Mouse (Mus musculus): ENCODE measurements around the gene Ffar2. TPM values are rescaled to one million over a fixed set of nuclear protein-coding genes. Genes with fewer than 3 reads are reported as not detected.

Ffar2 gene
- polyA plus RNA-seq, 1 experiment from 2014 or later: 0.39 TPM

DNA sequence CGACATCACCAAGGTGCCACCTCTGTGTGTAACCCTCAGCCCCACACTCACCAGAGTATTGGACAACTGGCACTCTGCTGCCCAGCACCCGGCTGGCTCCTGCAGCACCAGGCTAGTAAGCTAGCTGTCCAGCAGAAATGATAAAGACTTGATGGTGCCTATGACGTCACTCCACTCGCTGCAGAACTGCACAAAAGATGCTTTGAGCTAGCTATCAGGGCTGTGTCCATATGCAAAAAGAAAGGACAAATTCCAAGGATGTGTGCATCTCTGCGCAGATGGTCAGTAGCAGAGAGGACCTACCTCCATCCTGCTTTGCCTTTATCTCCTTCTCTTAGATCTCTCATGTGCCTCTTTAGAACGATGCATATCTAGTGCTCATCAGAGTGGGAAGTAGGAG lies 32.5 kb upstream of the Ffar2 start, which contains the start of gene Ffar3:
TSS of gene Ffar3 (minus strand) at position 101 of the 400 bp plus-strand sequence.
- H3K36me3 ChIP-seq (ENCODE audit: insufficient read depth): no peaks in the 10 kb centered on the region
- no peaks in the 10 kb centered on the region for H3K4me1 ChIP-seq (ENCODE audit: insufficient read depth)
- no peak within 1 kb of the TSS for H3K4me3 ChIP-seq (ENCODE audit: low read depth, low read length)
- no peak within 1 kb of the TSS for H3K4me2 ChIP-seq
- no peak for TF ChIP-seq CTCF (IDR thresholded peaks at IDR 0.05; ENCODE audit: low read depth)
- H3K9ac ChIP-seq: no peak within 1 kb of the TSS
- DNase-seq (no peak), ATAC-seq (ENCODE audit: insufficient read depth) (no peak)
- H3K27ac ChIP-seq (ENCODE audit: low read depth): no peak within 1 kb of the TSS
- WGBS: 67% methylated on average over 6 of the region's 6 CpGs
- H3K9me3 ChIP-seq (ENCODE audit: low read depth, low read length): no peaks in the 10 kb centered on the region
- H3K27me3 ChIP-seq (ENCODE audit: insufficient read depth, low read length): no peaks in the 10 kb centered on the region

DNA sequence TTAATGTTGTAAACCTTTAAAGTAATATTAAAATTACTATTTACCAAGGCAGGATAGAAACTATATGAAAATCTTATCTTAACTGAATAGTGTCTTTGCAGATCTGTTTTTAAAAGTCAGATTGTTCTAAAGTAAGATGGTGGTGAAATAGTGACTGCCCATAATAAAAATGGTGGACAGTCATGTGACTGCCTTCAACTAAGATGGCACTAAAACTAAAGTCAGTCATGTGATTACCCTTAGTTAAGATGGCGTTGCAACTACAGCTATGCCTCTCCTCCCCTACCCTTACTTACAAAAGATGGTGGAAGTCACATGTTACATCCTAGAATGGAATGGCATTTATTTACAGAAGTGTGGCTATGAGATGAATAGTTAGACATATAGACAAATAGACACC lies 27.8 kb upstream of the Ffar2 start:
- Histone ChIP-seq H3K4me1 (ENCODE audit: insufficient read depth) (no peaks in the 10 kb centered on the region), H3K4me3 (ENCODE audit: low read depth, low read length) (no peak overlapping the region), H3K9me3 (ENCODE audit: low read depth, low read length) (no peaks in the 10 kb centered on the region), H3K9ac (no peak overlapping the region), H3K4me2 (no peak overlapping the region), H3K36me3 (ENCODE audit: insufficient read depth) (no peaks in the 10 kb centered on the region), H3K27ac (ENCODE audit: low read depth) (no peak overlapping the region), H3K27me3 (ENCODE audit: insufficient read depth, low read length) (no peaks in the 10 kb centered on the region)
- DNase-seq: no peak
- TF ChIP-seq CTCF (IDR thresholded peaks at IDR 0.05; ENCODE audit: low read depth): no peak
- no peak for ATAC-seq (ENCODE audit: insufficient read depth)
- WGBS: 82% methylated on average over 1 of the region's 1 CpGs

DNA sequence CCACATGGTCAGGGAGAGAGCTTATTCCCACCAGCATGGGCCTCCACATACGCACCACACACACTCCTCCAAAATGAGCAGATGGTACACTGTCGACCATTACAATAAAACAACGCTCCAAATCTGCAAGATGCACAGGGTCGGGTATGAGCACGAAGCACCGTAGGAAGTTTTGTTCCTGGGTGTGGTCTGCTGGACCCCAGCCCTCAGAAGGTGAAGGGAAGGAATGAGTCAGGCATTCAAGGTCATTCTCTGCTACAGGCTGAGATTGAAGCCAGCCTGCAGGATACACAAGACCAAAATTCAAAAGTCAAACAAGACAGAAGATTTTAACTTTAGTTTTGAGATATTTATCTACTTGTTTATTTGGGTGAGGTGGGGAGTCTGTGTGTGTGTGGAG lies 24.4 kb upstream of the Ffar2 start:
- TF ChIP-seq CTCF (IDR thresholded peaks at IDR 0.05; ENCODE audit: low read depth): no peak
- Histone ChIP-seq H3K9ac (no peak overlapping the region), H3K4me1 (ENCODE audit: insufficient read depth) (no peaks in the 10 kb centered on the region), H3K4me3 (ENCODE audit: low read depth, low read length) (no peak overlapping the region), H3K27me3 (ENCODE audit: insufficient read depth, low read length) (no peaks in the 10 kb centered on the region), H3K4me2 (no peak overlapping the region), H3K9me3 (ENCODE audit: low read depth, low read length) (no peaks in the 10 kb centered on the region), H3K27ac (ENCODE audit: low read depth) (no peak overlapping the region), H3K36me3 (ENCODE audit: insufficient read depth) (no peaks in the 10 kb centered on the region)
- WGBS: 73% methylated on average over 6 of the region's 6 CpGs
- ATAC-seq (ENCODE audit: insufficient read depth): no peak
- no peak for DNase-seq

DNA sequence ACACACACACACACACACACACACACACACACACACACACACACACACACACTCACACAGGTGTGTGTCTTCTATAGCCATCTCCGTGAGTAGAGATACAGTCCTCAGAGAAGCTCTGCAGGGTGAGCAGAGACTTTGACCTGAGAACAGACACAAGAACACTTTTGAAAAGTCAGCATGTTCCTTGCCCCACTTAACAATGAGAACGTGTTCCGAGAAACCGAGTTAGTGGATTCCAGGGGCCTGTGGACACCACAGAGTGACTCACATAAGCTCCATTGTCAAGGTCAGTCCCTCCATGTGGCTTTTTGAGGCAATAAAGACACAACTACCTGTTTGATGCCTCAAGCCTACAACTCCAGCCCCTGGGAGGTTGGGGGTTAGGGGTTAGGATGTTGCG lies 23.8 kb upstream of the Ffar2 start:
- Histone ChIP-seq H3K36me3 (ENCODE audit: insufficient read depth) (no peaks in the 10 kb centered on the region), H3K4me3 (ENCODE audit: low read depth, low read length) (no peak overlapping the region), H3K9ac (no peak overlapping the region), H3K27ac (ENCODE audit: low read depth) (no peak overlapping the region), H3K4me1 (ENCODE audit: insufficient read depth) (no peaks in the 10 kb centered on the region), H3K9me3 (ENCODE audit: low read depth, low read length) (no peaks in the 10 kb centered on the region), H3K27me3 (ENCODE audit: insufficient read depth, low read length) (no peaks in the 10 kb centered on the region), H3K4me2 (no peak overlapping the region)
- DNase-seq (no peak), ATAC-seq (ENCODE audit: insufficient read depth) (no peak)
- WGBS: 61% methylated on average over 5 of the region's 5 CpGs
- no peak for TF ChIP-seq CTCF (IDR thresholded peaks at IDR 0.05; ENCODE audit: low read depth)

DNA sequence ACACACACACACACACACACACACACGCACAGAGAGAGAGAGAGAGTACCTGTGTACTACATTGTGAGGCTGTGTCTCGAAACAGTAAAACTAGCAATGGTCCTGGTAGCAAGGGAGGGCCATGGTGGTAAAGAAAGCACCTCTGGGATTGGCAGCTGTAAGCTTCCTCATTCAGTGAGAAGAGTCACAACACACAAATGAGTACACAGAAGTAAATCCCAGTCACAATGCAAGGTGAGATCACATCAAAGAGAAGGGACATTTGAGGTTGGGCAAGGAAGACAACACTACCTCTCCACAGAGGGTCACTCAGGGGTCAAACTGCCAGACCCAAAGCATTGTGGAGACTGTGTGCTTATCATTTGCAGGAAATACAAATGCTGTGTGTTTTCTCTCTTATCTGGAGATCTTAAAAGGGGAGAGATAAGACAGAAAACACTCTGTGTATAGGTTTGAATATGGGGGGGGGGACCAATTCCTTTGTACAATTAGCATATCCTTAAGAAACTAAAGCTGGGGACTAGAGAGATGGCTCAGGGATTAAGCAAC lies 23.0 kb upstream of the Ffar2 start:
- no peak for ATAC-seq (ENCODE audit: insufficient read depth)
- DNase-seq: no peak

DNA sequence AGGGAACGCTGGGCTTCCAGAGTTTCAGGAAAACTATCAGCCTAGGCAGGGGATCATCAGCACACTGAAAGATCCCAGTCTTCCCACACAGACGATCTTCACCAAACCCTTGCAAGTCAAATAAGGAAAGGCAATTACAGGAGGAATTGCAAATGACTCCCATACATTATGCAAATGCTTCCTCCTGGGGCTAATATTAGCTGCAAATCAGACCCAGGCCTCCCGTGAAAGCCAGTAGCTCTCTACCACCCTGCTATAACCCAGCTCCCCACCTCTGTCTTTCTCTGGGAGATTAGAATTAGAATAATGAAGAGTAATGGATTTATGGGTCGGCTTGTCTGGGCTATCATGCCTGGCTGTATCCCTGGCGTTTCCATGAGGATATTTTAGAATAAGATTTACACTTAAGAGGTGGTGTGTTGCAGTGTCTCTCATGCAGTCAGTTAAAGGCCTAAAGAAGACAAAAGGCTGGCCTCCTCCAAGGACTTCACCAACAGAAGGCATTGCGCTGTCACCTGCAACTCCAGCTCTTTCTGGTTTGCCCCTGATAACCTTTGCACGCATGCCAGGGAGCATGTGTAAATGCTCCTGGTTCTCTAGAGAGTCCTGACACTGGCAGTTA lies 21.2 kb upstream of the Ffar2 start:
- H3K4me2 ChIP-seq: no peak overlapping the region
- ATAC-seq (ENCODE audit: insufficient read depth): no peak
- no peaks in the 10 kb centered on the region for H3K27me3 ChIP-seq (ENCODE audit: insufficient read depth, low read length)
- no peaks in the 10 kb centered on the region for H3K9me3 ChIP-seq (ENCODE audit: low read depth, low read length)
- H3K27ac ChIP-seq (ENCODE audit: low read depth): no peak overlapping the region
- 30% methylated on average over 7 of the region's 7 CpGs for WGBS
- no peaks in the 10 kb centered on the region for H3K36me3 ChIP-seq (ENCODE audit: insufficient read depth)
- no peak for TF ChIP-seq CTCF (IDR thresholded peaks at IDR 0.05; ENCODE audit: low read depth)
- H3K4me1 ChIP-seq (ENCODE audit: insufficient read depth): no peaks in the 10 kb centered on the region
- no peak overlapping the region for H3K4me3 ChIP-seq (ENCODE audit: low read depth, low read length)
- DNase-seq: no peak
- H3K9ac ChIP-seq: no peak overlapping the region

More for the DNA sequence above, 23.0 kb upstream of the Ffar2 start:
- H3K9me3 ChIP-seq (ENCODE audit: low read depth, low read length): no peaks in the 10 kb centered on the region
- H3K4me3 ChIP-seq (ENCODE audit: low read depth, low read length): no peak overlapping the region
- H3K36me3 ChIP-seq (ENCODE audit: insufficient read depth): no peaks in the 10 kb centered on the region
- WGBS: 44% methylated on average over 2 of the region's 2 CpGs
- no peaks in the 10 kb centered on the region for H3K4me1 ChIP-seq (ENCODE audit: insufficient read depth)
- no peak overlapping the region for H3K9ac ChIP-seq
- TF ChIP-seq CTCF (IDR thresholded peaks at IDR 0.05; ENCODE audit: low read depth): no peak
- H3K27me3 ChIP-seq (ENCODE audit: insufficient read depth, low read length): no peaks in the 10 kb centered on the region
- H3K27ac ChIP-seq (ENCODE audit: low read depth): no peak overlapping the region
- H3K4me2 ChIP-seq: no peak overlapping the region

DNA sequence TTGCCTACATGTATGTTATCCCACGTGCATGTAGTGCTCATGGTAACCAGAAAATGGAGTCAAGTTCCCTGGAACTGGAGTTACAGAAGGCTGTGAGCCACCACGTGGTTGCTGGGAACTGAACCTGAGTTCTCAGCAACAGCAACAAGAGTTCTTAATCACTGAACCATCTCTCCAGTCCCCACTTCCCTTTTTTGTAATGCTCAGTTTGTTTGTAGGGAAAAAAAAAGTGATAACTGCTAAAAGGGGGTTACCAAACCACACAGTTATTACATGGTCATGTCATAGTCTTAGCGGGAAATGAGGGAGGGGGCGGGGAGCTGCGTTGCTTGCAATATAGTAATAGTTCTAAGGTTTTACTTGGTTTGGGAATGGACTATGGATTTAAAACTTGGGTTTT lies 18.5 kb upstream of the Ffar2 start:
- no peaks in the 10 kb centered on the region for H3K27me3 ChIP-seq (ENCODE audit: insufficient read depth, low read length)
- H3K4me1 ChIP-seq (ENCODE audit: insufficient read depth): no peaks in the 10 kb centered on the region
- ATAC-seq (ENCODE audit: insufficient read depth) (no peak), DNase-seq (no peak)
- no peak overlapping the region for H3K9ac ChIP-seq
- H3K27ac ChIP-seq (ENCODE audit: low read depth): no peak overlapping the region
- no peaks in the 10 kb centered on the region for H3K9me3 ChIP-seq (ENCODE audit: low read depth, low read length)
- no peak overlapping the region for H3K4me2 ChIP-seq
- no peaks in the 10 kb centered on the region for H3K36me3 ChIP-seq (ENCODE audit: insufficient read depth)
- TF ChIP-seq CTCF (IDR thresholded peaks at IDR 0.05; ENCODE audit: low read depth): no peak
- no peak overlapping the region for H3K4me3 ChIP-seq (ENCODE audit: low read depth, low read length)
- 85% methylated on average over 5 of the region's 5 CpGs for WGBS

Measured in lung, embryonic 14.5 days (tissue).